Mouse (Mus musculus) liver, postnatal 0 days (tissue): ENCODE measurements at regions not wholly inside any gene's neighbourhood (a gene's known extent, or its start where the extent isn't known, plus 50 kb on each side); places are given as distances from the start of the nearest gene placed in this dataset.

ENCODE experiments used
- CTCF ChIP-seq: sonication (generic); IDR thresholded peaks from 2 replicates; pipeline ENCODE4 v1.5.1; 2016; ENCODE audit warnings: antibody characterized with exemption, low read depth
- EP300 ChIP-seq: IDR thresholded peaks from 2 replicates; pipeline ENCODE4 v1.6.1; 2016; ENCODE audit warnings: antibody characterized with exemption, low read depth, mild to moderate bottlenecking

DNA sequence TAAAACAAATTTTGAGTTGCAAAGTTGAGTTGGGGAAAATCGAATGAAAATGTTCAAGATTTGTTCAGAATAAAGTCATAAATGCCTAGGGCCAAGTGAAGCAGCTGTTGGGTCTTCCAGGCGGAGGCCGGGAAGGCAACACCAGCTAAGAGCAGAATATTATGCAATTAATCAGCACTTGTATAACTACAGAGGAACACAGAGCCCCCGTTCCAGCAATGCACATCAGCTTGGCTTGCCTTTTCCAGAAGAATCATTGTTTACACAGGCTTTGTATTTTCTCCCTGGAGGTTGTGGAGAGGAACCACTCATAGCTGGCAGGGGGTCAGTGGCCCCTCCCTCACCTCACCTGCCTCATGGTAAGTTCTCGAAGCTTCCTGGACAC, 252.2 kb downstream of the Dmrt2 start:
- TF ChIP-seq CTCF: no peak
- no peak for TF ChIP-seq EP300
